Mouse (Mus musculus) CD4-positive, CD25-positive, alpha-beta regulatory T cell, adult 9 weeks (primary cell): ENCODE data around the gene Hist1h4k. TPM values are rescaled to one million over a fixed set of nuclear protein-coding genes. Genes with fewer than 3 reads are reported as not detected.

Experiments
- polyA plus RNA-seq: library from polyadenylated mRNA; unstranded; fragments of 100-300 nt; shearing (Covaris generic); gene quantifications from one replicate; pipeline ENCODE4 v1.2.1, GENCODE M21; 2017

The Hist1h4k gene
- polyA plus RNA-seq = 25.5 TPM

GRCm38 (mm10) chr13:21750159-21751017, at the start of gene Hist1h4k:
Hist1h4k (minus strand) TSS chr13:21750505.

GRCm38 (mm10) chr13:21786899-21787629, 36.8 kb upstream of the Hist1h4k start, which contains the start of the genes Hist1h2an and Hist1h2bp:
Hist1h2an (minus strand) TSS chr13:21787218.
Hist1h2bp (plus strand) TSS chr13:21787461.

GRCm38 (mm10) chr13:21783255-21783617, 32.9 kb upstream of the Hist1h4k start, which contains the start of gene Hist1h3i:
Hist1h3i (minus strand) TSS chr13:21783370.

GRCm38 (mm10) chr13:21779767-21780731, 29.7 kb upstream of the Hist1h4k start, which contains the start of gene Hist1h1b:
Hist1h1b (minus strand) TSS chr13:21780625.

GRCm38 (mm10) chr13:21753524-21754285, 3.4 kb upstream of the Hist1h4k start, which contains the start of the genes Hist1h2ak and Hist1h2bn:
Hist1h2ak (minus strand) TSS chr13:21753827.
Hist1h2bn (plus strand) TSS chr13:21754123.

GRCm38 (mm10) chr13:21734906-21735767, 15.2 kb downstream of the Hist1h4k start, which contains the start of gene Hist1h4j:
Hist1h4j (plus strand) TSS chr13:21735064.

GRCm38 (mm10) chr13:21721757-21722372, 28.4 kb downstream of the Hist1h4k start, which contains the start of gene Hist1h2bm:
Hist1h2bm (plus strand) TSS chr13:21722044.

GRCm38 (mm10) chr13:21717397-21718357, 32.6 kb downstream of the Hist1h4k start, which contains the start of gene Hist1h3h:
Hist1h3h (plus strand) TSS chr13:21717659.

GRCm38 (mm10) chr13:21715864-21716539, 34.3 kb downstream of the Hist1h4k start, which contains the start of the genes Hist1h2bl and Hist1h2ai:
Hist1h2bl (minus strand) TSS chr13:21716143.
Hist1h2ai (plus strand) TSS chr13:21716422.

Other genes starting within 250 kb of the Hist1h4k start
- 23.5 TPM for gene Gm11273, start 249.1 kb downstream of the Hist1h4k start, polyA plus RNA-seq
- gene Zkscan8, start 219.4 kb downstream of the Hist1h4k start, polyA plus RNA-seq = 7.7 TPM
- gene Olfr1366, start 207.7 kb downstream of the Hist1h4k start, polyA plus RNA-seq = not detected
- gene Olfr1535, start 190.6 kb downstream of the Hist1h4k start, polyA plus RNA-seq = not detected
- gene Olfr1364, start 168.7 kb downstream of the Hist1h4k start, polyA plus RNA-seq = not detected
- gene Olfr1362, start 136.5 kb downstream of the Hist1h4k start, polyA plus RNA-seq = not detected
- not detected for gene Olfr11, start 108.0 kb downstream of the Hist1h4k start, polyA plus RNA-seq
- not detected for gene Olfr1361, start 87.1 kb downstream of the Hist1h4k start, polyA plus RNA-seq
- not detected for gene Olfr1360, start 73.1 kb downstream of the Hist1h4k start, polyA plus RNA-seq
- gene Olfr1359, start 52.4 kb downstream of the Hist1h4k start, polyA plus RNA-seq = not detected
- gene Hist1h2bl, start 34.4 kb downstream of the Hist1h4k start, polyA plus RNA-seq = not detected
- gene Hist1h2ai, start 34.1 kb downstream of the Hist1h4k start, polyA plus RNA-seq = not detected
- gene Hist1h3h, start 32.8 kb downstream of the Hist1h4k start, polyA plus RNA-seq = not detected
- gene Hist1h2bm, start 28.5 kb downstream of the Hist1h4k start, polyA plus RNA-seq = not detected
- not detected for gene Hist1h4j, start 15.4 kb downstream of the Hist1h4k start, polyA plus RNA-seq
- gene Hist1h2ak, start 3.3 kb upstream of the Hist1h4k start, polyA plus RNA-seq = not detected
- 4.6 TPM for gene Hist1h2bn, start 3.6 kb upstream of the Hist1h4k start, polyA plus RNA-seq
- 4.1 TPM for gene Hist1h1b, start 30.1 kb upstream of the Hist1h4k start, polyA plus RNA-seq
- gene Hist1h3i, start 32.9 kb upstream of the Hist1h4k start, polyA plus RNA-seq = 0.91 TPM
- not detected for gene Hist1h2an, start 36.7 kb upstream of the Hist1h4k start, polyA plus RNA-seq
- gene Hist1h2bp, start 37.0 kb upstream of the Hist1h4k start, polyA plus RNA-seq = not detected
- 5.5 TPM for gene Hist1h2bq, start 59.7 kb upstream of the Hist1h4k start, polyA plus RNA-seq
- not detected for gene Hist1h2ao, start 60.0 kb upstream of the Hist1h4k start, polyA plus RNA-seq
- 26.8 TPM for gene Hist1h4m, start 61.2 kb upstream of the Hist1h4k start, polyA plus RNA-seq
- not detected for gene Hist1h4n, start 81.7 kb upstream of the Hist1h4k start, polyA plus RNA-seq
- 44.7 TPM for gene Hist1h2ap, start 83.0 kb upstream of the Hist1h4k start, polyA plus RNA-seq
- 5.6 TPM for gene Hist1h2br, start 83.2 kb upstream of the Hist1h4k start, polyA plus RNA-seq
- 0.17 TPM for gene Zfp184, start 194.6 kb upstream of the Hist1h4k start, polyA plus RNA-seq
- not detected for gene Pom121l2, start 230.7 kb upstream of the Hist1h4k start, polyA plus RNA-seq